Mouse (Mus musculus) midbrain, embryonic 16.5 days (tissue): ENCODE measurements around the gene Stpg1. TPM values are rescaled to one million over a fixed set of nuclear protein-coding genes. Genes with fewer than 3 reads are reported as not detected.
A peak's percentile ranks its signal among the peaks of the same experiment; 100 is the strongest.

Experiments
- ATAC-seq: fragments of 200-750 bp; cut with Nextera tagmentation; 2 replicates; pipeline ENCODE4 v1.8.0; 2017; ENCODE audit warnings: moderate TSS enrichment
- H3K27ac ChIP-seq: fragments of 300-500 bp; sonication (generic); 2 replicates; pipeline ENCODE4 v1.5.1; 2014; ENCODE audit warnings: mild to moderate bottlenecking, low read length, mixed read lengths
- H3K27me3 ChIP-seq: fragments of 300-500 bp; sonication (generic); 2 replicates; pipeline ENCODE4 v1.6.1; 2014; ENCODE audit warnings: low read depth, low read length, mixed read lengths; ENCODE audit not compliant: control insufficient read depth, insufficient read depth
- H3K36me3 ChIP-seq: fragments of 300-500 bp; sonication (generic); 2 replicates; pipeline ENCODE4 v1.6.1; 2014; ENCODE audit warnings: mild to moderate bottlenecking, low read length, moderate library complexity, mixed read lengths; ENCODE audit not compliant: control insufficient read depth, insufficient read depth
- H3K4me1 ChIP-seq: fragments of 300-500 bp; sonication (generic); 2 replicates; pipeline ENCODE4 v1.6.1; 2014; ENCODE audit warnings: mild to moderate bottlenecking, low read length, mixed read lengths; ENCODE audit not compliant: control insufficient read depth, insufficient read depth
- H3K4me2 ChIP-seq: fragments of 300-500 bp; sonication (generic); 2 replicates; pipeline ENCODE4 v1.6.1; 2014; ENCODE audit warnings: mild to moderate bottlenecking, low read length, mixed read lengths
- H3K4me3 ChIP-seq: fragments of 300-500 bp; sonication (generic); 2 replicates; pipeline ENCODE4 v1.5.1; 2014; ENCODE audit warnings: low read depth, mild to moderate bottlenecking, low read length, moderate library complexity, mixed read lengths
- H3K9ac ChIP-seq: fragments of 300-500 bp; sonication (generic); 2 replicates; pipeline ENCODE4 v1.6.1; 2014; ENCODE audit warnings: low read depth, low read length, mixed read lengths
- H3K9me3 ChIP-seq: fragments of 300-500 bp; sonication (generic); replicated peaks from 2 replicates; pipeline ENCODE4 v1.6.1; 2014; ENCODE audit warnings: mild to moderate bottlenecking, low read length, mixed read lengths; ENCODE audit not compliant: control insufficient read depth, poor library complexity, severe bottlenecking
- WGBS: fragments of 180-500 bp; shearing (Covaris S2); extraction: QIAGEN DNeasy Blood & Tissue Kit; methylation state at CpG from one replicate; pipeline ENCODE4 v1.1.7; 2014; 5-methylcytosine and 5-hydroxymethylcytosine counted together
- polyA plus RNA-seq: library from polyadenylated mRNA; unstranded; fragments of >200 nt; fragmentation: Nextera tagmentation; extraction: Ambion mirVana; gene quantifications from 2 replicates; pipeline ENCODE4 v1.2.1, GENCODE M21; 2015

Gene Stpg1
- 0.20 and 1.1 TPM in 2 replicates for polyA plus RNA-seq

GRCm38 (mm10) chr4:135494521-135495396 is at the start of gene Stpg1, which contains the start of gene Nipal3:
Gene Stpg1, plus strand, starts transcription at chr4:135494790.
Gene Nipal3, minus strand, starts transcription at chr4:135495038.
- Histone ChIP-seq H3K9me3 (no peaks in the 10 kb centered on the region), H3K27ac (peak within 1 kb of the TSS; percentile 79), H3K27me3 (no peaks in the 10 kb centered on the region), H3K9ac (peak within 1 kb of the TSS; percentile 64), H3K36me3 (peaks cover 6% of the 10 kb centered on the region; the same call in 1 of the 2 replicates), H3K4me1 (peaks cover 16% of the 10 kb centered on the region), H3K4me2 (peak within 1 kb of the TSS; percentile 71), H3K4me3 (peak within 1 kb of the TSS; percentile 59)
- ATAC-seq, result peak; percentile 98
- WGBS, result under 1% methylated on average over 52 of the region's 53 CpGs

- no peaks in the 10 kb centered on the region for H3K9me3 ChIP-seq
- no peak overlapping the region for H3K9ac ChIP-seq
- 44% methylated on average over 18 of the region's 18 CpGs for whole genome bisulfite sequencing
- no peak for ATAC-seq
- H3K27ac ChIP-seq, result 0 out of 2 replicates have a peak overlapping the region, but pooled peaks have one; percentile 24
- H3K36me3 ChIP-seq, result no peaks in the 10 kb centered on the region
- no peak overlapping the region; the same call in 1 of the 2 replicates for H3K4me2 ChIP-seq
- no peaks in the 10 kb centered on the region for H3K27me3 ChIP-seq
- H3K4me1 ChIP-seq, result peaks cover 5% of the 10 kb centered on the region; the same call in 1 of the 2 replicates
- H3K4me3 ChIP-seq, result no peak overlapping the region
These were observed 43.1 kb upstream of the Stpg1 start for GRCm38 (mm10) chr4:135451360-135452015.

GRCm38 (mm10) chr4:135453164-135453563 is 41.4 kb upstream of the Stpg1 start:
- Histone ChIP-seq H3K4me3 (no peak overlapping the region), H3K9me3 (no peaks in the 10 kb centered on the region), H3K4me2 (no peak overlapping the region), H3K9ac (no peak overlapping the region), H3K36me3 (no peaks in the 10 kb centered on the region), H3K4me1 (peaks cover 5% of the 10 kb centered on the region; the same call in 1 of the 2 replicates), H3K27me3 (no peaks in the 10 kb centered on the region), H3K27ac (no peak overlapping the region)
- no peak for ATAC-seq
- 88% methylated on average over 6 of the region's 6 CpGs for WGBS

GRCm38 (mm10) chr4:135453572-135453971 is 41.0 kb upstream of the Stpg1 start:
- Histone ChIP-seq H3K9me3 (no peaks in the 10 kb centered on the region), H3K27ac (no peak overlapping the region), H3K4me1 (peaks cover 5% of the 10 kb centered on the region; the same call in 1 of the 2 replicates), H3K9ac (no peak overlapping the region), H3K4me2 (no peak overlapping the region), H3K27me3 (no peaks in the 10 kb centered on the region), H3K4me3 (no peak overlapping the region), H3K36me3 (no peaks in the 10 kb centered on the region)
- no peak for ATAC-seq
- WGBS, result 77% methylated on average over 12 of the region's 12 CpGs

GRCm38 (mm10) chr4:135463406-135463805 is 31.2 kb upstream of the Stpg1 start:
- H3K36me3 ChIP-seq, result peaks cover 19% of the 10 kb centered on the region
- no peaks in the 10 kb centered on the region for H3K4me1 ChIP-seq
- H3K4me3 ChIP-seq, result no peak overlapping the region
- no peak overlapping the region for H3K27ac ChIP-seq
- ATAC-seq, result no peak
- no peaks in the 10 kb centered on the region for H3K9me3 ChIP-seq
- 92% methylated on average over 11 of the region's 11 CpGs for WGBS
- no peak overlapping the region for H3K9ac ChIP-seq
- H3K4me2 ChIP-seq, result no peak overlapping the region
- no peaks in the 10 kb centered on the region for H3K27me3 ChIP-seq

- H3K9me3 ChIP-seq, result no peaks in the 10 kb centered on the region
- no peak overlapping the region for H3K4me2 ChIP-seq
- H3K4me3 ChIP-seq, result no peak overlapping the region
- no peaks in the 10 kb centered on the region for H3K4me1 ChIP-seq
- no peak overlapping the region for H3K27ac ChIP-seq
- 89% methylated on average over 10 of the region's 10 CpGs for WGBS
- H3K9ac ChIP-seq, result no peak overlapping the region
- H3K27me3 ChIP-seq, result no peaks in the 10 kb centered on the region
- ATAC-seq, result no peak
- peaks cover 6% of the 10 kb centered on the region; the same call in 1 of the 2 replicates for H3K36me3 ChIP-seq
These were observed 16.7 kb upstream of the Stpg1 start for GRCm38 (mm10) chr4:135477851-135478250.

GRCm38 (mm10) chr4:135480370-135480769 is 14.2 kb upstream of the Stpg1 start:
- H3K9ac ChIP-seq, result no peak overlapping the region
- WGBS, result 81% methylated on average over 9 of the region's 9 CpGs
- no peak overlapping the region for H3K4me3 ChIP-seq
- H3K9me3 ChIP-seq, result no peaks in the 10 kb centered on the region
- no peak for ATAC-seq
- H3K4me1 ChIP-seq, result no peaks in the 10 kb centered on the region
- H3K36me3 ChIP-seq, result peaks cover 6% of the 10 kb centered on the region; the same call in 1 of the 2 replicates
- H3K4me2 ChIP-seq, result no peak overlapping the region
- H3K27ac ChIP-seq, result no peak overlapping the region
- H3K27me3 ChIP-seq, result no peaks in the 10 kb centered on the region

GRCm38 (mm10) chr4:135485086-135485485 is 9.5 kb upstream of the Stpg1 start:
- Histone ChIP-seq H3K4me2 (no peak overlapping the region), H3K4me1 (no peaks in the 10 kb centered on the region), H3K27ac (no peak overlapping the region), H3K27me3 (no peaks in the 10 kb centered on the region), H3K9me3 (no peaks in the 10 kb centered on the region), H3K4me3 (no peak overlapping the region), H3K9ac (no peak overlapping the region), H3K36me3 (peaks cover 16% of the 10 kb centered on the region)
- ATAC-seq, result no peak
- 72% methylated on average over 10 of the region's 10 CpGs for WGBS

- 91% methylated on average over 11 of the region's 11 CpGs for WGBS
- Histone ChIP-seq H3K27me3 (no peaks in the 10 kb centered on the region), H3K36me3 (peaks cover 17% of the 10 kb centered on the region), H3K4me1 (no peaks in the 10 kb centered on the region), H3K27ac (no peak overlapping the region), H3K4me3 (no peak overlapping the region), H3K9me3 (no peaks in the 10 kb centered on the region), H3K9ac (no peak overlapping the region), H3K4me2 (no peak overlapping the region)
- ATAC-seq, result no peak
These were observed 8.2 kb upstream of the Stpg1 start for GRCm38 (mm10) chr4:135486352-135486751.
